1 mouse cellular context compared by ENCODE assay signal in genomic region chr7:30992148-30992547, GRCm38 (mm10).
TF ChIP-seq lines count a peak whose summit lies in the region.

No protein-coding gene starts in this region.

TF ChIP-seq in MEL, 35 proteins besides CTCF, POLR2A, EP300 and RAD21:
- no peak for TF ChIP-seq TBP (IDR thresholded peaks at IDR 0.05; ENCODE audit: low read depth, low read length)
- peak; percentile 50; the same call in 1 of the 2 replicates for TF ChIP-seq SIN3A (IDR thresholded peaks at IDR 0.05; ENCODE audit: low read length)
- TF ChIP-seq ZNF384 (IDR thresholded peaks at IDR 0.05; ENCODE audit: low read depth, low read length) = no peak
- no peak for TF ChIP-seq JUND (IDR thresholded peaks at IDR 0.05; ENCODE audit: low read depth, low read length)
- no peak for TF ChIP-seq E2F4 (IDR thresholded peaks at IDR 0.05; ENCODE audit: borderline replicate concordance, low read depth, low read length)
- TF ChIP-seq ZC3H11A (IDR thresholded peaks at IDR 0.05; ENCODE audit: low read depth, low read length) = 0 out of 2 replicates have a peak, but pooled peaks have one; percentile 4
- no peak for TF ChIP-seq UBTF (IDR thresholded peaks at IDR 0.05; ENCODE audit: borderline replicate concordance, insufficient read depth, low read depth, low read length)
- no peak for TF ChIP-seq CHD2 (IDR thresholded peaks at IDR 0.05; ENCODE audit: low read length)
- TF ChIP-seq USF1 (IDR thresholded peaks at IDR 0.05; ENCODE audit: low read depth, low read length) = peak; percentile 79
- TF ChIP-seq HCFC1 (IDR thresholded peaks at IDR 0.05; ENCODE audit: low read depth, low read length) = no peak
- no peak for TF ChIP-seq USF2 (IDR thresholded peaks at IDR 0.05; ENCODE audit: borderline replicate concordance in 1 of 2, insufficient read depth in 1 of 2, low read depth in 1 of 2, low read length in 2 of 2)
- peak; percentile 47; the same call in 1 of the 2 replicates for TF ChIP-seq TCF12 (IDR thresholded peaks at IDR 0.05; ENCODE audit: low read depth, low read length)
- TF ChIP-seq NRF1 (IDR thresholded peaks at IDR 0.05; ENCODE audit: insufficient read depth, low read depth, low read length, poor library complexity, severe bottlenecking) = no peak
- TF ChIP-seq ETS1 (IDR thresholded peaks at IDR 0.05; ENCODE audit: low read depth, low read length) = peak; percentile 53
- no peak for TF ChIP-seq ZMIZ1 (IDR thresholded peaks at IDR 0.05; ENCODE audit: low read depth, low read length)
- no peak for TF ChIP-seq GABPA (IDR thresholded peaks at IDR 0.05; ENCODE audit: low read depth, low read length)
- no peak for TF ChIP-seq SMC3 (IDR thresholded peaks at IDR 0.05; ENCODE audit: low read depth, low read length)
- TF ChIP-seq ELF1 (IDR thresholded peaks at IDR 0.05; ENCODE audit: low read depth, low read length) = peak; percentile 44; the same call in 1 of the 2 replicates
- no peak for TF ChIP-seq POLR2AphosphoS5 (IDR thresholded peaks at IDR 0.05; ENCODE audit: borderline replicate concordance, low read depth, low read length)
- TF ChIP-seq ZKSCAN1 (IDR thresholded peaks at IDR 0.05; ENCODE audit: low read depth, low read length) = no peak
- no peak; the same call in 1 of the 2 replicates for TF ChIP-seq BHLHE40 (IDR thresholded peaks at IDR 0.05; ENCODE audit: borderline replicate concordance, low read depth, low read length)
- TF ChIP-seq NELFE (IDR thresholded peaks at IDR 0.05; ENCODE audit: low read depth, low read length) = no peak
- TF ChIP-seq MAZ (IDR thresholded peaks at IDR 0.05; ENCODE audit: low read depth, low read length) = no peak
- TF ChIP-seq MEF2A (IDR thresholded peaks at IDR 0.05; ENCODE audit: extremely low read depth, insufficient replicate concordance, low read depth, low read length, poor library complexity, severe bottlenecking) = no peak
- TF ChIP-seq TAL1 (IDR thresholded peaks at IDR 0.05; ENCODE audit: low read length) = no peak
- TF ChIP-seq CHD1 (IDR thresholded peaks at IDR 0.05; ENCODE audit: low read depth, low read length) = no peak
- no peak for TF ChIP-seq MYC (IDR thresholded peaks at IDR 0.05; ENCODE audit: low read depth, low read length)
- no peak for TF ChIP-seq KAT2A (conservative IDR thresholded peaks at IDR 0.05; ENCODE audit: low read depth, low read length)
- TF ChIP-seq POLR2AphosphoS2 (IDR thresholded peaks at IDR 0.05; ENCODE audit: low read length) = no peak
- TF ChIP-seq GATA1 (IDR thresholded peaks at IDR 0.05; ENCODE audit: low read depth, low read length) = peak; percentile 63; the same call in 1 of the 2 replicates
- no peak for TF ChIP-seq MYB (IDR thresholded peaks at IDR 0.05; ENCODE audit: low read depth, low read length)
- TF ChIP-seq MXI1 (IDR thresholded peaks at IDR 0.05; ENCODE audit: low read depth, low read length) = no peak
- TF ChIP-seq RCOR1 (IDR thresholded peaks at IDR 0.05; ENCODE audit: low read depth, low read length) = peak; percentile 49; the same call in 1 of the 2 replicates
- TF ChIP-seq MAFK (IDR thresholded peaks at IDR 0.05; ENCODE audit: borderline replicate concordance, low read depth, low read length) = no peak
- TF ChIP-seq MAX (IDR thresholded peaks at IDR 0.05; ENCODE audit: low read length) = no peak
